Mouse (Mus musculus): ENCODE results near the gene Fbxl17. TPM values are rescaled to one million over a fixed set of nuclear protein-coding genes. Genes with fewer than 3 reads are reported as not detected.
A peak's percentile ranks its signal among the peaks of the same experiment; 100 is the strongest.

Gene Fbxl17
- polyA plus RNA-seq, 1 experiment from 2014 or later = 3.8 TPM

DNA sequence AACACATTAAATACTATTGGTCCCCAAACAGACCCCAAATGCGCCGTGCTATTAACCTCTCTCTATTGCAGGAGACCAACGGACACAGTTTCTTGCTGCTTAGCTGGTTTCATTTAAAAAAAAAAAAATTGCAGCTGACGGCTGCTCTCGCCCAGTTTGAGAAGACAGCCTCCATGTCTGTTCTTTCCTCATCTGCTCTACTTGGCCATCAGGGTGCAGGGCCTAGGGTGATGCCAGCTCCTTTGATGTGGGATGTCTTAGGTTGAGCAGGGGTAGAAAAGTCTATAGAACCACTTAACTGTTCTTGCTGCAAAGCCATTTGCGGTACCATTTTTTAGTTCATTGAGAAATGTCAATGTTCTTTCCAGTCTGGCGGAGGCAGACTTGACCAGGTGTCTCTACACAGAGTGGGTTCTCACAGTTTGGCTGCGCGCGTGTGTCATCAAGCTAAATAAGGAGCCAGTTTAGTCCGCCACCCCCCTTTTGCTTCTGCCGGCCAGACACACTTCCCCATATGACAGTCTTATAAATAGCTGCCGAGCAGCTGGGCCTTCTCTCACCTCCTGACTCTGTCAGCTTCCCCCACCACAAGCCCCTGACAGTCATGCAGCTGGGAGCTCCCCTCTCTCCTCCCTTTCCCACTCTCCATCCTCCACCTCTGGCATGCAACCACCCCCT is 487.8 kb downstream of the Fbxl17 start:
- Histone ChIP-seq H3K27ac (replicated peaks) (no peak overlapping the region; the same call in 1 of the 2 replicates), H3K4me1 (peaks cover 37% of the 10 kb centered on the region), H3K4me3 (no peak overlapping the region), H3K27me3 (replicated peaks; ENCODE audit: low read depth, poor library complexity, severe bottlenecking) (no peaks in the 10 kb centered on the region), H3K9me3 (no peaks in the 10 kb centered on the region), H3K36me3 (replicated peaks) (no peaks in the 10 kb centered on the region)
- DNase-seq (ENCODE audit: low spot score) = no peak
- 87% methylated on average over 13 of the region's 13 CpGs for WGBS

DNA sequence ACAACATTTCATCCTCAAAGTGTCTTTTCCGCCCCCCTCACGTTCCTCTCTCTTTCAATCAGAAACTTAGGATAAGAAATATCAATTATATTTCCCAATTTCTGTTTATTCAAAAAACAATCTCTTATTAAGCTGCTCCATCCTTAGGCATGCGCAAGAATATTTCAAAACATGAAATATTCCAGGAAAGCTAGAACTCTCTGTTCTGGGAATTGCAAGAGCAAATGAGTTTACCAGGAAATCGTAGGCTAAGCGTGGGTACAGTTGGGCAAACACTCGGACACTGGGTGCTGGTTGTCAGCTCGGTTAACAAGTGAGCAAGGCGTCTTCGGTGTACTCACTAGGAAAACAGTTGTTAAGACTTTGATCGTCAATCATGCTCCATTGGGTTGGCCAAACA is 489.0 kb downstream of the Fbxl17 start:
- no peaks in the 10 kb centered on the region for H3K27me3 ChIP-seq (replicated peaks; ENCODE audit: low read depth, poor library complexity, severe bottlenecking)
- no peak for DNase-seq (ENCODE audit: low spot score)
- no peaks in the 10 kb centered on the region for H3K36me3 ChIP-seq (replicated peaks)
- H3K4me3 ChIP-seq = no peak overlapping the region
- no peaks in the 10 kb centered on the region for H3K9me3 ChIP-seq
- no peak overlapping the region for H3K27ac ChIP-seq (replicated peaks)
- H3K4me1 ChIP-seq = peaks cover 37% of the 10 kb centered on the region
- 92% methylated on average over 10 of the region's 10 CpGs for WGBS

DNA sequence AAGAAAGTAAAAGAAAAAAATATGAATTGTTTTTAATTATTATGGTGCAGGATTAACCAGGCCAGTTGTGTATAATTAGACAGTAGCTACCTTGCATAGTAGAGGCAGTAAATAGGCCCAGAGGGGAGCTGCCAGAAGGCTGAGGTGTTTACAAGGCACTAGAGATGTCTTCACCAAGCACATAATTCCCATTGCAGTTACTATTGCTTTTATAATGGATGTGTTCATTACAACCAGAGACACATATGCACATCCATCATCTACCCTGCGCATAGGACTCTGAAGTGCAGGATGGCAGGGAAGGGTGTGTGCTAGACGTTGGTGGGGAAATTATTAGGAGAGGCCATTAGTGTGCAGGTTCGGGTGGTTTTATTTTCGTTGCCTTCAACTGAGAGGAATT is 491.0 kb downstream of the Fbxl17 start:
- H3K9me3 ChIP-seq = no peaks in the 10 kb centered on the region
- no peak overlapping the region for H3K4me3 ChIP-seq
- H3K27me3 ChIP-seq (replicated peaks; ENCODE audit: low read depth, poor library complexity, severe bottlenecking) = no peaks in the 10 kb centered on the region
- no peak overlapping the region for H3K27ac ChIP-seq (replicated peaks)
- WGBS = 80% methylated on average over 4 of the region's 4 CpGs
- no peaks in the 10 kb centered on the region for H3K36me3 ChIP-seq (replicated peaks)
- DNase-seq (ENCODE audit: low spot score) = no peak
- peaks cover 49% of the 10 kb centered on the region for H3K4me1 ChIP-seq

DNA sequence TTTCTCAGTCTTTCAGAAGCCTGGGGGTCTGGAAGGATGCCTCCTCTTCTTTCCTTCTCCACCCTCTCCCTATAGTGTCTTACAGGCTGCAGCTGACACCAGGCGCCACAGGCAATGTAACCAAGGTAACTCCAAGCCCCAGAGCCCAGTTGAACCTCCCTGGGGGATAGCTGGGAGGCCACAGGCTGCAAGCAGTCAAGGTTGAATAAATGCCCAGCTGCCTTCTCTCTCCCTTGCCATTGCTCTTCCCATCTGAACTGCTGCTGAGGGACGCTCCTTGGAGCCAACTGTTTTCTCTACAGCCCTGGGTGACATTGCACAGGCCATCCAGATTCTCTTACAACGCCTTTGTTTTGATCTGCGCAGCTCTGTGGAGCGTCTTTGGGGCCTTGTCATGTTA is 491.5 kb downstream of the Fbxl17 start:
- Histone ChIP-seq H3K27ac (replicated peaks) (peak overlapping the region; percentile 52), H3K27me3 (replicated peaks; ENCODE audit: low read depth, poor library complexity, severe bottlenecking) (no peaks in the 10 kb centered on the region), H3K4me1 (peaks cover 49% of the 10 kb centered on the region), H3K4me3 (no peak overlapping the region), H3K36me3 (replicated peaks) (no peaks in the 10 kb centered on the region), H3K9me3 (no peaks in the 10 kb centered on the region)
- peak; percentile 50 for DNase-seq (ENCODE audit: low spot score)
- WGBS = 52% methylated on average over 5 of the region's 5 CpGs

DNA sequence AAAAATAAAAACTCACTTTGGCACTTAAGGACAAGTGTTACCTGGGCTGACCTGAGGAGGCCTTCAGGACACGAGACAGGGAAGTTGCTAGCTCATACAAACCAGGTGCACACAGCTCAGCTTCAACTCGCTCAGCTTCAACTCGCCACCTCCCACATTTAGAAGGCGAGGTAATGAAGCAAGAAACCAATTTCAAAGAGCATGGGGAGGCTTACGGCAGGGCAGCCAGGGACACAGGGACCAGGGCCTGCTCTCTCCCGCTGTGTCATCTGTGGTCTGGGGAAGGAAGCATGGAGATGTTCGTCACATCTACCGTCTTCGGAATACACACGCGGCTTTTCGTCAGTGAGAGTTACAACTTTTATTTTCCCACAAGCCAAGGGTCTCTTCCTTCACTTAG is 491.9 kb downstream of the Fbxl17 start:
- no peak for DNase-seq (ENCODE audit: low spot score)
- Histone ChIP-seq H3K4me3 (no peak overlapping the region), H3K36me3 (replicated peaks) (no peaks in the 10 kb centered on the region), H3K9me3 (no peaks in the 10 kb centered on the region), H3K4me1 (peaks cover 49% of the 10 kb centered on the region), H3K27me3 (replicated peaks; ENCODE audit: low read depth, poor library complexity, severe bottlenecking) (no peaks in the 10 kb centered on the region), H3K27ac (replicated peaks) (peak overlapping the region; percentile 52)
- 82% methylated on average over 12 of the region's 12 CpGs for WGBS

Small RNA genes lying within 50 kb of the gene (microRNA-seq; reads per million reads assigned to microRNA genes)
- not detected for gene Gm24813

Data from embryonic facial prominence, embryonic 10.5 days (tissue).